Mouse (Mus musculus): ENCODE measurements around the gene 4930407I10Rik.

- TF ChIP-seq GATA1 (IDR thresholded peaks at IDR 0.05; ENCODE audit: low read length) (no peak), TAL1 (IDR thresholded peaks at IDR 0.05; ENCODE audit: low read length) (no peak)
Observed at GRCm38 (mm10) chr15:82027276-82027675, 31.7 kb upstream of the 4930407I10Rik start.

All from erythroblast, embryonic 14.5 days (primary cell).